Mouse (Mus musculus): Measurements from ENCODE around the gene Thbs3.

Gene Thbs3

DNA sequence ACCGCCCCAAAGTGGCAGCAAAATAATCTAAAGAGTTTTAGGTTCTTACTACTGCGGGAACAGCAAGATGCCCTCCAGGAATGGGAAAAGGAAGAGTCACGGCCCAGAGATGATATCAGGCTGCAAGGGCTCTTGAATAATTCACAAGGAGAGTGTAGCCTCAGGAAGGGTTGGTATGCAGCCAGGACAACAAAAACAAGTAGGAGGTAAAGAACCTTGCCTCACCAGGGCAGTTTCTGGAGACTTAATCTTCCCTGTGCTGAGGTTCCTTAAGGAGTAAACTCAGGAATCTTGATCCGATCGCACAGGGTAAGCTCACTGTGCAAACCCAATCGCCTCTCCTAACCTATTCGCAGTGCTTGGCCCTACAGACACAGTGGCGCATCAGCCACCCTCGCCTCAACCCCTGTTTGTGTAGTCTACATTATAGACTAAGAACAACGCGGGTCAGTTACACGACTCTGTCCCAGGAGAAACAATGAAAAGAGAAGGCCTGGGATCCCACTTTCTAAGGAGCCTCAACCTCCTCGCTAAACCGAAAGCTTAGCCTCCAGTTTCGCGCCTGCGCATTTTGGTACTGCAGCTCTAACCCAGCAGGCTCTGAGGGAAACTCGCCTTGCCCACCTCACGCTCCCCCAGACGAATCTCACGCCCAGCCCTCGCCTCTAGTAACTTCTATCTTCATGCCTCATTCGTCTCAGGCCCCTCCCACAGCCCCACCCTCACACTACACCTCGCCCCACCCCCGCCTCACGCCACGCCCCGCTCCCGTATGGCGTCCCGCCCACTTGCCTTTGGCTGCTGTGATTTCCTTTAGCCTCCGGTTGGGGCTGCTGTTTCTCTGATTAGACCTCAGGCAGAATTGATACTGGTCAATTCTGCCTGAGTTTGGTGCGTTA, 18.8 kb upstream of the Thbs3 start:
- in situ Hi-C loops (cut with MboI; ENCODE audit: unreplicated experiment in 2 of 2) = loop anchor here in 1 of 2 experiments (5.0 to 10.0 kb wide), 2 partner anchors 34 to 251 kb away; partner anchors contain the start of genes Clk2 and Hcn3

DNA sequence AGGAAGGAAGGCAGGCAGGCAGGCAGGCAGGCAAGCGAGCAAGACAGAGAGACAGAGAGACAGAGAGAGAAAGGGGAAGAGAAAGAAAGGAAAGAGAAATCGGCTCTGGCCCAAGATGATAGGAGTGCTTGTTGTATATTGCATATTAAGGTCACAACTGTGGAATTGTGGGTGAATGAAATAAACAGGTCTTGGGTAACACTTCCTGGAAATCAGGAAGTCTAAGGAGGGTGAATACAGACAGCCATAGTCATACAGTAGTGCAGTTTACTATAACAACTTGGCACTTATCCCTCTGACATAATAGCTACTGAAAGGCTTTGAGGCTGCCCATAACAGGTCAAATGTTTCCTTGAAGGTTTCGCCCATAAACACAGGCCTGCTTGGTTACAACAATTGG, 15.1 kb upstream of the Thbs3 start:
- in situ Hi-C loops (cut with MboI; ENCODE audit: unreplicated experiment in 2 of 2) = loop anchor here in 1 of 2 experiments (5.0 to 25.0 kb wide), 3 partner anchors 38 to 513 kb away; partner anchors contain the start of genes Clk2, Hcn3 and Khdc4

DNA sequence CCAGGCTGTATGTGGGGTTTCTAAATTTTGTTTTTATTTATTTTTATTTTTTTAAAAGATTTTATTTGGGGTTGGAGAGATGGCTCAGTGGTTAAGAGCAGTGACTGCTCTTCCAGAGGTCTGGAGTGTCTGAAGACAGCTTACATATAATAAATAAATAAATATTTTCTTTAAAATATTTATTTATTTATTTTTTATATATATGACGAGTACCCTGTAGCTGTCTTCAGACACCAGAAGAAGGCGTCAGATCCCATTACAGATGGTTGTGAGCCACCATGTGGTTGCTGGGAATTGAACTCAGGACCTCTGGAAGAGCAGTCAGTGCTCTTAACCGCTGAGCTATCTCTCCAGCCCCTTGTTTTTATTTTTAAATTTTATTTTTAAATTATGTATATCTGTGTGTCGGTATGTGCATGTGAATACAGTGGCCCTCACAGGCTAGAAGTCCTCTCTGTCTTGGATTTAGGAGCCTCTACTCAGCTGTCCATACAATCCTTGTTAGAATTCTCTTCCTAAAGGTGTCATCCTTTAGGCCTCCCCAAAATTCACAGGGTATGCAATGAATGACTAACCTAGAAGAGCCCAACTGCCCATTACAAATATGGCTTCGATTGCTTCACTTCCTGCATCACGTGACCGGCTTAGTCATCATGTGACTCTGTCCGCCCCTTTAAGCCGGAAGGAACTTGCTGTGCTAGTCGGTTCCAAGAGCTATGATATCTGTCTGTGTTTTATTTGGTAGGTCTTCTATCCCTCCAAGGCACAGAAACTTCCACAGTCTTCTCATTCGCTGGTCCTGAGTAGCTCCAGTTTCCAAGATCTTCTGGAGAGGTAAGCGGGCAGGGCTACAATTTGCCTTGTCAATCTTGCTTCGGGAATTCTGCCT, 12.5 kb upstream of the Thbs3 start, which contains the start of gene Gba:
Gba (plus strand) TSS at position 676 of the 889 bp plus-strand sequence.
- in situ Hi-C loops (cut with MboI; ENCODE audit: unreplicated experiment in 2 of 2) = loop anchor here in 1 of 2 experiments (25.0 kb wide), 1 partner anchor 515 kb away; the partner anchor contains the start of gene Khdc4

DNA sequence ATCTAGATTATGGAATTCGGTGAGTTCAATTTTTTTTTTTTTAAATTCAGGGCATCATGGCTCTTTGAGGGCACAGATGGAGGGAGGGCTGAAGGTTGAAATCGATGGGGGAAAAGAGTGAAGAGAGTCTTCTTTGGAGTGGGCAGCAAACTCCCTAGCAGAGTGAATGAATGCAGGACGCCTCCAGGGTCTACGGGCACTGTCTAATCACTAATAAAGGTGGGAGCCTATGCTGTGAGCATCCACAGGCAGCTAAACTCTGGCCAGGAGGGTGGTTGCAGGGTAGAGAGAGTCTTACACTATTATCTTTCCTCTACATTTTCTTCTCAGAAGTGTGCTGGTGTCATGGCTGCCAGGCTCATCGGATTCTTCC, 11.9 kb upstream of the Thbs3 start:
- in situ Hi-C loops (cut with MboI; ENCODE audit: unreplicated experiment in 2 of 2) = loop anchor here in 1 of 2 experiments (25.0 kb wide), 1 partner anchor 516 kb away; the partner anchor contains the start of gene Khdc4

DNA sequence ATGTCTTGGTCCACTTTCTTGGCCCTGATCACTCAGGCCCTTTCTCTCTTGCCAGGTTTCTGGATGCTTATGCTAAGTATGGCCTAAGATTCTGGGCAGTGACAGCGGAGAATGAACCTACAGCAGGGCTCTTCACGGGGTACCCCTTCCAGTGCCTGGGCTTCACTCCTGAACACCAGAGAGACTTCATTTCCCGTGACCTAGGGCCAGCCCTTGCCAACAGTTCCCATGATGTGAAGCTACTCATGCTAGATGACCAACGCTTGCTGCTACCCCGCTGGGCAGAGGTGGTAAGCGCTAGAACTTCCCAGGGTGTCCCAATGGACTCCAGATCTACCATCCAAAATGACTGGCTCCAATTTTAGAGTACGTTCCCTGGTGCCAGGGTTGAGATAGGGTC, 8.9 kb upstream of the Thbs3 start:
- in situ Hi-C loops (cut with MboI; ENCODE audit: unreplicated experiment in 2 of 2) = loop anchor here (5.0 to 25.0 kb wide), 2 partner anchors 44 to 519 kb away; partner anchors contain the start of genes Clk2 (in 1 of the 2), Hcn3 (in 1 of the 2) and Khdc4 (in 1 of the 2)

DNA sequence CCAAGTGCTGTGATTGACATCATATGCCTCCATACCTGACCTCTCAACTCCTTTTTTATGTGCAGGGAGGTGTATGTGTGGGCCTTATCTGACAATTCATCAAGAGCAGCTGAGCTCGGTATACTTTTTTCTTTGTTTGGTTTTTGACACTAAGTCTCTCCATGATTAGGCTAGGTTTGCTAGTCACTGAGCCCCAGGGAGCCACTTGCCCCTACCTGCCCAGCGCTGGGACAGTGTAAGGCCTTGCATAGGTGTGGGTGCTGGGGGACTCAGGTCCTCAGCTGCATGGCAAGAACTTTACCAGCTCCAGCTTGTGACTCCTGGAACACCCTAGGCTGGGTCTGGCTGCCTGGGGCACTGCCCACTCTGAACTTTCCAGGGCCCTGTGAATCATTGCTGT, 8.3 kb upstream of the Thbs3 start:
- in situ Hi-C loops (cut with MboI; ENCODE audit: unreplicated experiment in 2 of 2) = loop anchor here (5.0 to 25.0 kb wide), 2 partner anchors 44 to 519 kb away; partner anchors contain the start of genes Clk2 (in 1 of the 2), Hcn3 (in 1 of the 2) and Khdc4 (in 1 of the 2)

DNA sequence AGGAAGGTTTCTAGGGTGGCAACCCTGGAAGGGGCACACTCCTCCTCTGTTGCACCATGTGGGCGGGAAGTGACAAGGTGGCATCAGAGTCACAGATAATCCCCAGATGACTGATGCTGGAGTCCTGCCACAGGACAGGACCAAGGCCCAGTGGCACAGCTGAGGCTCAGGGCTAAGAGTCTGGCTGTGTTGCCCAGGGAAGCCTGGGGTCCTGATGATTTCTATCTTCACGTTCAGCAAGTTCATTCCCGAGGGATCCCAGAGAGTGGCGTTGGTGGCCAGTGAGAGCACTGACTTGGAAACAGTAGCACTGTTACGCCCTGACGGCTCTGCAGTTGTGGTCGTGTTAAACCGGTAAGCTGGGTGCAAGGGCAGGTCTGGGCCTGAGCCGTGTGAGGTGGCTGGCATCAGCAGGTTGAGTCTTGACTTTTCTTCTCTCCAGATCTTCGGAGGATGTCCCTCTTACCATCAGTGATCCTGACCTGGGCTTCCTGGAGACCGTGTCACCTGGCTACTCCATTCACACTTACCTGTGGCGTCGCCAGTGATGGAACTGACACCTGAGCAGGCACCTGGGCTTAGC, 6.8 kb upstream of the Thbs3 start:
- in situ Hi-C loops (cut with MboI; ENCODE audit: unreplicated experiment in 2 of 2) = loop anchor here (5.0 to 25.0 kb wide), 2 partner anchors 46 to 521 kb away; partner anchors contain the start of genes Clk2 (in 1 of the 2), Hcn3 (in 1 of the 2) and Khdc4 (in 1 of the 2)

DNA sequence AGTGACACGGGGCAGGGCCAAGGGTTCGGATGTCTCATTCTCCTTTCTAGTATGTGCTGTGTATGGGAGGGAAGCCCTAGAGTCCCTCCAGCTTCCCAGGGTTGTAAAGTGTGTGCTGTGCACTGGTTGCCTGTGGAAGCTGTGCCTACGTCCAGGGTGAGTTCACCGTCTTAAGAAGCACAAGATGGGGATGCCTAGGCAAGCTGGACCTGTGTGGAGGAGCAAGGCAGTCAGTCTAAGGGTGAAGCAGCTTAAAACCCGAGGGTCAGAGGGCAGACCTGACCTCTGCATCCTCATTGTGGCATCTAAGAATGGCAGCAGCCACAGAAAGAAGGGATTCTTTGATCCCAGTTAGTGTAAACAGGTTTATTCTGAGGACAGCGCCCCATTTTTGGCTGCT, 6.2 kb upstream of the Thbs3 start:
- in situ Hi-C loops (cut with MboI; ENCODE audit: unreplicated experiment in 2 of 2) = loop anchor here (5.0 to 25.0 kb wide), 2 partner anchors 46 to 521 kb away; partner anchors contain the start of genes Clk2 (in 1 of the 2), Hcn3 (in 1 of the 2) and Khdc4 (in 1 of the 2)

DNA sequence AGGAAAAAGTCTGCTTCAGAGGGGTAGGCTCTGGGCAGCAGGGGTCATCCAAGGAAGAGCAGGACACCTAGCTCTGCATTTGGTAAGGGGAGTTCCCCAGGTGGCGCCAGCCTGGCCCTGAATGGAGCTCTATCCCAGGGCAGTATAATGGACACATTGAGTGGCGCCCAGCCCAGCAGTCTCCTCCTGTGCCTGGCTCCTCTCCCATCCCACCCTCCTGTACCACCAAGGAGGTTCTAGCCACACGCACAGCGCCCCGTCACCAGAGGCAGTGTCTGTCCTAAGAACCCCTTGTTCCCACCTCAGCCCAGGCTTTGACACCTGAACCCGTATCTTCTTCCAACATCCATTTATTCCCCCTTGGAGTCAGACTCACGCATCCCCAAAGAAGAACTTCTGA, 5.2 kb upstream of the Thbs3 start:
- in situ Hi-C loops (cut with MboI; ENCODE audit: unreplicated experiment in 2 of 2) = loop anchor here (5.0 to 25.0 kb wide), 2 partner anchors 47 to 522 kb away; partner anchors contain the start of genes Clk2 (in 1 of the 2), Hcn3 (in 1 of the 2) and Khdc4 (in 1 of the 2)

DNA sequence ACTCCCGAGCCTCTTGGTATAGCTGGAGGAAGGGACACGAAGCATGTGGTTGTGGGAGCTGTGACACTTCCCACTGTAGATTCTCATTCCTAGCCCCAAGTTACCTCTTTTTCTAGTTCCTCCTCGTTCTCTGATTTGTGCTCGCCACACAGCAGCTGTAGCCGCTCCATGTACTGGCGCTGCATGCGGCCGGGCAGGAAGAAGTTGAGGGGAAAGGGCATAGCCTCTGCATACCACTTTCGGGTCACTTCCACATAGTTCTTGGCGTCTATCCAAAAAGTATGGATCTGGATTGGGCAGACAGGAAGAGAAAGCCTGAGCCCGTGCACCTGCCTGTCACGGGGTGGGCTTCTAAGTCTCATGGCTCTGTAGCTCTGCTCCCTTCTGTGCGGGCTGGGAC, 4.8 kb upstream of the Thbs3 start:
- in situ Hi-C loops (cut with MboI; ENCODE audit: unreplicated experiment in 2 of 2) = loop anchor here in 1 of 2 experiments (25.0 kb wide), 1 partner anchor 523 kb away; the partner anchor contains the start of gene Khdc4

DNA sequence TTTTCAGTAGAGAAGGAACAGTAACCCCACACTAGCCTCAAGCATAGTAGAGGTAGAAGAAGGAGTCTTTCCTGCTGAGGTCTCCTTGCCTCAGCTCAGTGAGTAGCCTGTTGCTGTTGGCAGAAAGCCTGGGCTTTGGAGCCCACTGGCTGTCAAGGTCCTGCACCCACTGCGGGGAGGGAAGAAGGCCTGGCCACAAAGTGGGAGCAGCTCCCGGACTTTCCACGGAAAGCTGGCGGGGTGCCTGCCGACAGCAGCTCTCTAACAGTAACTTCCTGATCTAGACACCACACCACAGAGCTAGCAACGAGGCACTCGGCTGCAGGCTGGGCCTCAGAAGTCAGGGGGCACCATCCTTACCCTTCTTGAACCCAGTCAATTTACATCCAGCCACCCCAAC, 4.2 kb upstream of the Thbs3 start:
- in situ Hi-C loops (cut with MboI; ENCODE audit: unreplicated experiment in 2 of 2) = loop anchor here in 1 of 2 experiments (25.0 kb wide), 1 partner anchor 523 kb away; the partner anchor contains the start of gene Khdc4

DNA sequence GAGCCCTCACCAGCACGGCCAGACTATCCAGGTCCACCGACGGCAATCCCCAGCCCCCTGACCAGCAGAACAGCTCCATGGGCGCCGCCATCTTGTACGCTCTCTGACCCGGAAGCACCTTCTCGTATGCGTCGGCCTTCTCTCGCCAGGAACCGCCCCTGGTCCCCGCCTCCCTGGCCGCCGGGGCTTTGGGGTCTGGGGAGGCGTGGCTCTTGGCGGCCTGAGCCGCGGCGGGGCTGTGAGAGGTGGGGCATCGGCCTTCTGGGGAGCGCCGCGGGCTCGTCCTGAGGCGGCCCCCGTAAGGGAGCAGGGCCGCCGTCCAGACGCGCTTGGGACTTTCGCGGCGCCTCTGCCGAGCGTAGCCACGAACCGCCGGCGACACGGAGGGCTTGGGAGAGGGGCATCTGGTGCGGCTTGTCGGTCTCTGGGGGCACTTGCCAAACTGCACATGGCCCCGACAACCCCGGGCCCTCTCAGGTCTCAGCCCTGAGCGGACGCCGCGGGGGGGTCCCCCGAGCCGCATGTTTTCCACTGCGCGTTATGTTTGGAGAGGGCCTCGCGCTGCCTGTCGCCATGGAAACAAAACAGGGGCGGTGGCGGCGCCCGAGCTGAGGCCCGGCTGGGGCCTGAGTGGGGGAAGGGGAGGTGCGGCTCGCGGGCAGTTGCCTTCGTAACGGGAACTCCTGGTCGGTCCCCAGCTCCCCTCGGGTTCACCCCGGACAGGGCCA, 1.0 kb upstream of the Thbs3 start:
- in situ Hi-C loops (cut with MboI; ENCODE audit: unreplicated experiment in 2 of 2) = loop anchor here in 1 of 2 experiments (25.0 kb wide), 1 partner anchor 527 kb away; the partner anchor contains the start of gene Khdc4

DNA sequence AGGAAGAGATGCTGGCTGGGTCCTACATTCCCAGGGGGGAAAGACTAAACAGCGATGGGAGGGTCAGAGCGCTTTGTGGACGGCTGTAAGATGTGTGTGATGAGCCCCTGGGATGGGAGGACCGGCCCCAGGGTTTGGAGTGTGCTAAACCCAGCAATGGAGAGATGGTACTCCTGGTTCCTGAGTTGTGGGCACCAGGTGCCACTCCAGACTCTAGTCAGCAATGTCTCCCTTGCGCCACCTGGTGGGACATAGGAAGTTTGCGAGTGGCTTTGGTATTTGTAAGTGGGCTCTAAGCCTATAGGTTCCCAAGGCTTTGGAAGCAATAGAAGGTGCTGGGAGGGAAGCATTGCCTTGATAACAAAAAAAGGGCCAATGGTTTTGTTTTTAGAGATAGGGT, 873 bp downstream of the Thbs3 start:
- in situ Hi-C loops (cut with MboI; ENCODE audit: unreplicated experiment in 2 of 2) = loop anchor here (5.0 to 25.0 kb wide), 3 partner anchors 124 to 529 kb away; partner anchors contain the start of genes Khdc4 (in 1 of the 2) and Rusc1 (in 1 of the 2)

DNA sequence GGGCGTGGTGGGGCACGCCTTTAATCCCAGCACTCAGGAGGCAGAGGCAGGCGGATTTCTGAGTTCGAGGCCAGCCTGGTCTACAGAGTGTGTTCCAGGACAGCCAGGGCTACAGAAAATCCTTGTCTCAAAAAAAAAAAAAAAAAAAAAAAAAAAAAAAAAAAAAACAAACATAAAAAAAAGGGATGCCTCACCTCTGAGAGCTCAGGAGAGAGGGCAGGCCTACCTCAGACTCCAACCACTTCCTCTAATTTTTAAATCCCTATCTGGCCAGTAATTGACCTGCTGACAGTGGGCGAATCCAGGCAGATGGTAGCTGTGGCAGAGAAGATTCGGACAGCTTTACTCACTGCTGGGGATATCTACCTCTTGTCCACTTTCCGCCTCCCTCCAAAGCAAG, 1.4 kb downstream of the Thbs3 start:
- in situ Hi-C loops (cut with MboI; ENCODE audit: unreplicated experiment in 2 of 2) = loop anchor here (5.0 to 25.0 kb wide), 3 partner anchors 124 to 529 kb away; partner anchors contain the start of genes Khdc4 (in 1 of the 2) and Rusc1 (in 1 of the 2)

DNA sequence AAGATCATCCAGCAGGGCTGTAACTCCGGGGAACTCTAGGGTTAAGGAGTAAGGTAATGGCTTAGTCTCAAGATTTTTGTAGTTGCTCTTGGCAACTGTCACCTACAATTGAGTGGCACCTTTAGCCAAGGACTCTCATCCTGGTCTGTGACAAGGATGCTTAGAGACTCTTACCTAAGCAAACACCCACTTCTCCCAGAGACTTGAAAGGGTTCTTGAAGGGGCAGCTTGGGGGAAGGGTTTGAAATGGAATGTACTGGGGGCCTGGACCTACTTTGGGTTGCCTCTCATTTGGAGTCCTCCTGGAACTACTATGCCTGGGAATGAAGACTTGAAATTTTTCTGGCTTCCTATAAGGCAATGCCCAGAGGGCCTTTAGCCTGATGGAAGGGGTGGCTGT, 3.3 kb downstream of the Thbs3 start:
- in situ Hi-C loops (cut with MboI; ENCODE audit: unreplicated experiment in 2 of 2) = loop anchor here (5.0 to 25.0 kb wide), 3 partner anchors 126 to 531 kb away; partner anchors contain the start of genes Khdc4 (in 1 of the 2) and Rusc1 (in 1 of the 2)

DNA sequence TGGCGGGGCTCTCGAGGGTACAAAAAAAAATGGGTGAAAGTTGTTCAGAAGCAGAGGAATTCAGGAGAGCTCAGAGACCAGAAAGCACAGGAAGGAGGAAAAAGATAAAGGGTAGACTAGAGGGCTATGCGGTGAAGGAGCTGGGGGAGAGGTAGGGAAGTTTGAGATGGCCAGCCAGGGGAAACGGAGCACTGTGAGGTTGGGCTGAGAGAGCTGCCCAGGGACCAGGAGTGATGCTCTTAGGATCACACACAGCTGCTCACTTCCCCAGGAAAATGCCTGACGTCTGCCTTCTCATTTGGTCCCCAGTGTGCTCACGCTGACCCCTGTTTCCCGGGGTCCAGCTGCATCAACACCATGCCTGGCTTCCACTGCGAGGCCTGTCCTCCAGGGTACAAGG, 4.6 kb downstream of the Thbs3 start:
- in situ Hi-C loops (cut with MboI; ENCODE audit: unreplicated experiment in 2 of 2) = loop anchor here (5.0 to 25.0 kb wide), 3 partner anchors 127 to 532 kb away; partner anchors contain the start of genes Khdc4 (in 1 of the 2) and Rusc1 (in 1 of the 2)

DNA sequence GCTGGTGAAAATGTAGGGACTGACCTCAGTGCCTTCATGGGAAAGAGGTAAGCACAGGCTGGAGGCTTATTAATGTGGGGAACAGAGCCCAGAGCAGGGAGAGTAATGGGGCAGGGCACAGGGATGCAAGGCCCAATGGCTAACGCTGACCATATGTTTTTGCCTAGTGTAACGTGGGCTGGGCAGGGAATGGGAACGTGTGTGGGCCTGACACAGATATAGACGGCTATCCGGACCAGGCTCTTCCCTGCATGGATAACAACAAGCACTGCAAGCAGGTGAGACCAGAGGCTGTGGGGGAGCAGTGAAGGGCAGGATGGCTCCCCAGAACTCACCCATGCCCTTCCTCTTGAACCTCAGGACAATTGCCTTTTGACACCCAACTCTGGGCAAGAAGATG, 6.2 kb downstream of the Thbs3 start:
- in situ Hi-C loops (cut with MboI; ENCODE audit: unreplicated experiment in 2 of 2) = loop anchor here (10.0 to 25.0 kb wide), 2 partner anchors 276 to 534 kb away; partner anchors contain the start of gene Khdc4 (in 1 of the 2)

DNA sequence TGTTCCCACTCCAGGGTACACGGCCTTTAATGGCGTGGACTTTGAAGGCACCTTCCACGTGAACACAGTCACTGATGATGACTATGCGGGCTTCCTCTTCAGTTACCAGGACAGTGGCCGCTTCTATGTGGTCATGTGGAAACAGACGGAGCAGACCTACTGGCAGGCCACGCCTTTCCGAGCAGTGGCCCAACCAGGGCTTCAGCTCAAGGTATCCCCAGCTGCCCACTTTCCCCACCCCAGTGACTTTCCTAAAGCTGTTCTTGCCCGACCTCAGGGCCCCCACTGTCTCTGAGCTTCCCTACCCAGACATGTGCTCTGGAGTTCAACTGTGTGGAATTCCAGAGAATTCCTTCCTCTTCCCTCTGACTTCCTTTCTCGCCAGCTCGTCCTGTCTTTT, 9.8 kb downstream of the Thbs3 start:
- in situ Hi-C loops (cut with MboI; ENCODE audit: unreplicated experiment in 2 of 2) = loop anchor here (10.0 to 25.0 kb wide), 2 partner anchors 280 to 537 kb away; partner anchors contain the start of gene Khdc4 (in 1 of the 2)

All from v-Abl transformed pro-B cells (cell line).